Mouse (Mus musculus): ENCODE results near the gene Hspbap1. TPM values are rescaled to one million over a fixed set of nuclear protein-coding genes. Genes with fewer than 3 reads are reported as not detected.

The Hspbap1 gene
- polyA plus RNA-seq, 1 experiment from 2014 or later, result 16.1 TPM

DNA sequence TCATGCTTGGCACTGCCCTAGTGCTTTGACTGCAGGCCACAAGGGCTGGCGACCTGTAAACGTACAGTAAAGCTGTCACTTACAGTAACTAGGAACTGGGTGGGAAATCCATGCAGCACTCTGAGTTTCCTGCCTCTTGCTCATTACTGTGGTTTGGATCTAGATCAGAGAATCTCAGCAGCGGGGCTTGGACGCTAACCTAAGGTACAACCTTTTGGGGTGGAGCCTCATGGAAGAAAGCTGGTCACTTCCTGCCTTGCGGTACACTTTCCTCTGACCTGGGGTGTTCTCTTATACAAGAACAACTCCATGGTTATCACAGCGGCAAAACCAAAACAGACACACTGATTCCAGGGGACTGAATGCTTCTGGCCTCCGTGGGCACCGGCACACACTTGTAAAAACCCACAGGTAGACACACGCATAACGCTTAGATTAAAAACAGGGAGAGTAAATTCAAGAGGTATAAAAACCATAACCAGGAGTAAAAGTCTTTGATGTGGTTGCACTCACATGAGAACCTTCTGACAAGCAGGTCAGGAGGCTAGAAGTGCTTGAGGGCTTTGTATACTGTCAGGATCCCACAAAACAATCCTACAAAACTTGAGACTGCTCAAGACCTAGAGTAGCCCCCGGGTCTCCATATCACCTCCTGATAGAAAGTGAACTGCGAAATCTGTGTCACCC is 27.8 kb upstream of the Hspbap1 start:
- H3K4me3 ChIP-seq (replicated peaks), result no peak overlapping the region
- ATAC-seq (ENCODE audit: insufficient read depth), result no peak

DNA sequence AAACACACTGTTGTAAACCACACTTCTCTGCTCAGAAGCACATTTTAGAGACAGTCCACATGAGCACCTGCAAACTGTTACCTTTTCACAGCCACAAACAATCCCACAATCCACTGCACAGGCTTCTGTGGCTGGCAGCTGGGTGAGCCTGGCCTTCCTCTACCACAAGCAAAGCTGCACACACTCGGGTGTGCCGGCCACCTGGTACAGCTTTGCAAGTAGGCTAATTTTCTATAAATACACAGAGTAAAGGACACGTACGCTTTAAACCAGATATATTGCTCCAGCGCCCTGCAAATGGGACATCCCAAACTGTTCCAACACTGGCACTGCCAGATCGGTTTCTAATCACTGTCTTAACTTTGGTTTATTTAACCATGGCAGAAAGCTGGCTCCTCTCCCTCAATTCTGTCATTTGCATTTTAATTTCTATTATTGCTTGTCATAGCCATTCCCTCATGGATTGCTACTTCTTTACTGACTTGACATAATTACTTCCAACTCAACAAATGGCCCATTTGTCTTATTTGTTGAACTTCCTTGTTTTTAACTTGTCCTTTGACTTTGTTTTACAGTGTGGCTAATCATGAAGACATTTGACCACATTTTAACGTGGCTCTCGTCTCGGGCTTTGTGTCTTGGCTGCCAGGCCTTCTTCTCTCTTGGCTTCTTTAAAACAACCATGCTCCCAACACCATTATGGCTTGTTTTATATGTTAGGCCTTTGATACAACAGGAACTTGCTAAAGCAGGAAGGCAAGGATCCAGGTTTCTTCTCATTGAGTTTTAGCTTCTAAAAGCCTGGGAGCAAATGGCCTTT is 22.5 kb upstream of the Hspbap1 start:
- Histone ChIP-seq H3K4me3 (replicated peaks) (no peak overlapping the region), H3K9ac (no peak overlapping the region), H3K4me1 (replicated peaks) (peaks cover 5% of the 10 kb centered on the region; the same call in 1 of the 2 replicates), H3K36me3 (replicated peaks) (no peaks in the 10 kb centered on the region), H3K9me3 (replicated peaks) (no peaks in the 10 kb centered on the region), H3K4me2 (no peak overlapping the region), H3K27me3 (no peaks in the 10 kb centered on the region), H3K27ac (replicated peaks) (no peak overlapping the region)
- no peak for ATAC-seq (ENCODE audit: insufficient read depth)
- WGBS (ENCODE audit: insufficient replicate concordance), result 70% methylated on average over 9 of the region's 9 CpGs

More for the DNA sequence above, 27.8 kb upstream of the Hspbap1 start:
- H3K9ac ChIP-seq, result no peak overlapping the region
- H3K27me3 ChIP-seq, result no peaks in the 10 kb centered on the region
- no peak overlapping the region for H3K27ac ChIP-seq (replicated peaks)
- H3K4me1 ChIP-seq (replicated peaks), result peaks cover 14% of the 10 kb centered on the region; the same call in 1 of the 2 replicates
- no peaks in the 10 kb centered on the region for H3K9me3 ChIP-seq (replicated peaks)
- WGBS (ENCODE audit: insufficient replicate concordance), result 75% methylated on average over 12 of the region's 12 CpGs
- H3K36me3 ChIP-seq (replicated peaks), result no peaks in the 10 kb centered on the region
- no peak overlapping the region for H3K4me2 ChIP-seq

DNA sequence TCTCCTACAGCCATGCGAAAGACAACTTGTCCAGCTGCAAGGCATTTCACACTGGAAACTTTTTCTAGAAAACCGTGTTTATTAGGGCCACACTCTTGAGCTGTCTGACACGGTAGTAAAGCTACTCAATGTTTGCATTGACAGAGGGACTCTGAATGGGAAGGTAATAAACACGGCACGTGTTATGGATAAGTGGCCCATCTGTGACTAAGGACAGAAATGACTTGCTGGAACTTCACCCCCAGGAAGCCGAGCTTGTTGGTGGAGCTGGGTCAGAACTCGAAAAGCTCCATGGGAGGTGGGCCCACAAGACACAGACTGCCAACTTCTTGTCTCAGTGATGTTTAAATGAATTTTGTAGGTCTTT is 22.0 kb upstream of the Hspbap1 start:
- 79% methylated on average over 7 of the region's 7 CpGs for WGBS (ENCODE audit: insufficient replicate concordance)
- H3K27me3 ChIP-seq, result no peaks in the 10 kb centered on the region

DNA sequence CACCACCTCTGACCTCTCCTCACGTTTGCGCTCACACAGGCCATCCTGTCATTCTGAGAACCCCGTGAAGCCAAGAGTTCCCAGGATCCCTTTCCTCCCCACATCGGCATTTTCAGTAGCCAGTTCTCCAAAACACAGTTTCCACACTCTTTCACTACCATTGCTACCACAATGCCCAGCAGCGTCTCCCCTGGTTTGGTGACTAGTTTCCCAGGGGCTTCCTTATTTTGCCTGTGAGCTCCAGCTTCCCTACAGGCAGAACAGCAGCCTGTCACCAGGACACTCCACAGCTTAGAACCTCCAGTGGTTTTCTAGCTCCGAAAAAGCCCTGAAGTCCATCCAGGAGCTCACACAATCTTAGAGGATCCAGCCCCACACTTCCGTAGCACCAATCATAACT is 20.8 kb upstream of the Hspbap1 start:
- Histone ChIP-seq H3K4me2 (no peak overlapping the region), H3K4me3 (replicated peaks) (no peak overlapping the region), H3K9me3 (replicated peaks) (no peaks in the 10 kb centered on the region), H3K9ac (no peak overlapping the region), H3K4me1 (replicated peaks) (peaks cover 9% of the 10 kb centered on the region; the same call in 1 of the 2 replicates), H3K27ac (replicated peaks) (no peak overlapping the region), H3K27me3 (no peaks in the 10 kb centered on the region), H3K36me3 (replicated peaks) (no peaks in the 10 kb centered on the region)
- 80% methylated on average over 7 of the region's 7 CpGs for WGBS (ENCODE audit: insufficient replicate concordance)
- no peak for ATAC-seq (ENCODE audit: insufficient read depth)

More for the DNA sequence above, 22.0 kb upstream of the Hspbap1 start:
- Histone ChIP-seq H3K4me1 (replicated peaks) (peaks cover 5% of the 10 kb centered on the region; the same call in 1 of the 2 replicates), H3K4me2 (no peak overlapping the region), H3K9ac (no peak overlapping the region), H3K27ac (replicated peaks) (no peak overlapping the region), H3K4me3 (replicated peaks) (no peak overlapping the region), H3K36me3 (replicated peaks) (no peaks in the 10 kb centered on the region), H3K9me3 (replicated peaks) (no peaks in the 10 kb centered on the region)
- ATAC-seq (ENCODE audit: insufficient read depth), result no peak

DNA sequence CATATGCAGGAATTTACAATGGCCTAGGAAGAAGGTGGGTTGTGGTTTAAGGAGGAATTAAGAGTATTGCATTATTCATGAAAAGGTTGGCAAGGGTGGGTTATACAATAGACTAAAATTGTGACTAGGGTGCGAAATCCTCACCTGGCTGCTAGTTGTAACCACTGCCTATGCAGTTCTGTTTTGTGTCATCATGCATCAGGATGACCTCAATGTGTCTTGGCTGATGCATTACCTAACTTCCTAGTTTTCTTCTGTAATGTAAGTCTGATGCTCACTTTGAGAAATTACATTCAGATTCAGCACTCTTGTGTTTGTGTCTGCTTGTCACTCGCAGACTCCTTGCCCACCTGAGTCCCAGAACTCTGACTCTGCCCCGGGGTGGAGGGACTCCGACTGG is 18.3 kb upstream of the Hspbap1 start:
- no peaks in the 10 kb centered on the region for H3K36me3 ChIP-seq (replicated peaks)
- no peak overlapping the region for H3K9ac ChIP-seq

DNA sequence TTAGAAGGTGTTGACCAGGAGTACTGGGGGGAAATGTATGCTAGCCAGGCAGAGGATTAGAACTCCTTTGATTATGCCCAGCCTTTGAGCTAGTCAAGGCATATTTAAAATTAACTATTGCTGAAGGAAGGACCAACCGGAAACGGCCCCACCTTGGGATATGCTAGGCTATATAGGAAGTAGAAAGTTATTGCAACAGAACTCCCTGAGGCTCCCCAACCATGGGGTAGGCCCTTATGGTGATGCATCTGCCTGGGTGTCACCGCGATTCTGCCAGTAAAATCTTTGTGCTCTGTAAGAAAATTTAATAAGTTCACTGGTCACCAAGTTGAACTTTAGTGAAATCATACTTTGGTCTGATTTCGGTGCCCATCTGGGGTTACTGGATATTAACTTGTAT is 16.2 kb upstream of the Hspbap1 start:
- Histone ChIP-seq H3K9ac (no peak overlapping the region), H3K9me3 (replicated peaks) (no peaks in the 10 kb centered on the region), H3K36me3 (replicated peaks) (no peaks in the 10 kb centered on the region), H3K4me2 (no peak overlapping the region), H3K27ac (replicated peaks) (no peak overlapping the region), H3K4me1 (replicated peaks) (peaks cover 44% of the 10 kb centered on the region), H3K4me3 (replicated peaks) (no peak overlapping the region), H3K27me3 (no peaks in the 10 kb centered on the region)
- no peak for ATAC-seq (ENCODE audit: insufficient read depth)
- 73% methylated on average over 5 of the region's 5 CpGs for WGBS (ENCODE audit: insufficient replicate concordance)

More for the DNA sequence above, 18.3 kb upstream of the Hspbap1 start:
- ATAC-seq (ENCODE audit: insufficient read depth), result no peak
- 81% methylated on average over 4 of the region's 4 CpGs for WGBS (ENCODE audit: insufficient replicate concordance)
- no peaks in the 10 kb centered on the region for H3K27me3 ChIP-seq
- H3K27ac ChIP-seq (replicated peaks), result no peak overlapping the region
- no peak overlapping the region for H3K4me2 ChIP-seq
- H3K4me1 ChIP-seq (replicated peaks), result peaks cover 31% of the 10 kb centered on the region
- H3K9me3 ChIP-seq (replicated peaks), result no peaks in the 10 kb centered on the region
- H3K4me3 ChIP-seq (replicated peaks), result no peak overlapping the region

DNA sequence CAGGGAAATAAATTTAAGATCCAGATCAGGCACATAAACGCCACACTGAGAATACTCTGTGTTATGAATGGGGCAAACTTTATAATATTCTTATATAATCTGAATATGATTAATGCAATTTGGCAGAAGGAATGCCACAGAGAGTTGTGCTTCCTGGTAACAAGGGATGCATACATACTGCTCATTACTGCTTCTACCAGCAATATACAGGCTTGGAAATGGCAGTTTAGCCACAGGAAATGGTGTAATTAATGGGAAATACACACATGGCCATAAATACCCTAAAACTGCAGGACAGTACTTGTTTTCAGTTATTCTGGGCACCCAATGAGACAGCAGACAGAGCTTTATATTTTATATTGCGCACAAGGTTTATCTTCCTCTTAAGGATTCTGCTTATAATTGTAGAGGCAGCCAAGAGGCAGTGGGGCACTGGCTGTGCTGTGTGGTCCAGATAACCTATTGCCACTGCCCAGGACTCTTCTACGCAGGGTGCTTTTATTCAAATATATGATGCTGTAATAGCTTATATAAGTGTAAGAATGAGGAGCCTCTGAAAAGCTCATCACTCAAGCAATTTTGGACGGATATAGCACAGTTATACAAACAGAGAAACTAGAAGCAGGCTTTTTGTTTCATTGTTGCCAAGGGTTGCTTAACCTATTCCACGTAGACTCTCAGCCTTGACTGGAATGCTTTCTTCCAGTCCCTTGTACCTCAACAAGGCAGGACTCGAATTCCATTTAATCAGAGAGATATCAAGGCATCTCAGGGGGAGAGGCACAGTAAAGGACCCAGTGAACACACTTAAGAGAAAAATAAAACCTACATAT is 14.5 kb upstream of the Hspbap1 start:
- peak; percentile 68 for ATAC-seq (ENCODE audit: insufficient read depth)
- Histone ChIP-seq H3K4me3 (replicated peaks) (no peak overlapping the region; the same call in 1 of the 2 replicates), H3K27me3 (no peaks in the 10 kb centered on the region), H3K9me3 (replicated peaks) (no peaks in the 10 kb centered on the region), H3K4me1 (replicated peaks) (peaks cover 59% of the 10 kb centered on the region), H3K36me3 (replicated peaks) (no peaks in the 10 kb centered on the region), H3K4me2 (peak overlapping the region; percentile 32), H3K9ac (no peak overlapping the region), H3K27ac (replicated peaks) (peak overlapping the region; percentile 53)
- 53% methylated on average over 6 of the region's 6 CpGs for WGBS (ENCODE audit: insufficient replicate concordance)

DNA sequence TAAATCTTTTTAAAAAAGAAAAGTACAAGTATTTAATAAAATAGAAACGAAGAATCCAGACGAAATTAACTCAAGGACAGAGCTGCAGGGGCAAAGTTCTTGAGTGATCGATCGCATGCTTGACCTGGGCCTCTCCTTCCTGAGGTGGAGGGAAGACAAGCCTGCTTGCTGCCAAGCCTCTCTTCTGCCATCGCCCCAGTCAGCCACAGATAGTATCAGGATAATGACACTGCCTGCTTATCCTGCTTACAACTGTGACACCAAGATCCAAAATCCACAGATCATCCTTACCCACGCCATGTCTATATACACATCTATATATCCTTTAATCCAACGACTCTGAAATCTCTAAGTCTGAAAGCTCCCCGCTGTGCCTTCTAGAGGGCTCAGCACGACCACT is 13.5 kb upstream of the Hspbap1 start:
- H3K27ac ChIP-seq (replicated peaks), result 0 out of 2 replicates have a peak overlapping the region, but pooled peaks have one; percentile 15

DNA sequence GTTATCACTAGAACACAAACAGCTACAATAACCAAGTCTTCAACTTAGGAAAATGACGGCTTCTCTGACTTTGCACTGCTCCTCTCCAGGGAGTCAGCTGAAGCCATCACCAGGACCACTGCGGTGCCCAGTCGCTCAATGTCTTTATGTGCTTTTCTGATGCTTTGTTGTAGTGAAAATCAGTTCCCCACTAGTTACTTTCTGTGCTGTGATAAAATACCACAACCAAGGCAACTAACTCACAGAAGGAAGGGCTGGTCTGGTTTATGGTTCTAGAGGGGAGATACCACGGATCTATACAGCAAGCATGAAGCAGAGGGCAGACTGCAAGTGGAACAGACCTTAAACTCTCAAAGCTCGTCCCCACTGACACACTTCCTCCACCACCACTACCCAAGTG is 10.8 kb upstream of the Hspbap1 start:
- no peaks in the 10 kb centered on the region for H3K36me3 ChIP-seq (replicated peaks)
- no peak overlapping the region for H3K4me3 ChIP-seq (replicated peaks)
- H3K27me3 ChIP-seq, result no peaks in the 10 kb centered on the region
- H3K4me2 ChIP-seq, result no peak overlapping the region
- no peak for ATAC-seq (ENCODE audit: insufficient read depth)
- WGBS (ENCODE audit: insufficient replicate concordance), result 59% methylated on average over 5 of the region's 5 CpGs
- H3K27ac ChIP-seq (replicated peaks), result peak overlapping the region; percentile 24; the same call in 1 of the 2 replicates
- no peak overlapping the region for H3K9ac ChIP-seq
- H3K4me1 ChIP-seq (replicated peaks), result peaks cover 81% of the 10 kb centered on the region
- H3K9me3 ChIP-seq (replicated peaks), result no peaks in the 10 kb centered on the region

More for the DNA sequence above, 13.5 kb upstream of the Hspbap1 start:
- 56% methylated on average over 9 of the region's 9 CpGs for WGBS (ENCODE audit: insufficient replicate concordance)
- no peak overlapping the region for H3K9ac ChIP-seq
- H3K9me3 ChIP-seq (replicated peaks), result no peaks in the 10 kb centered on the region
- no peak overlapping the region for H3K4me2 ChIP-seq
- no peak overlapping the region for H3K4me3 ChIP-seq (replicated peaks)
- no peaks in the 10 kb centered on the region for H3K27me3 ChIP-seq
- no peaks in the 10 kb centered on the region for H3K36me3 ChIP-seq (replicated peaks)
- ATAC-seq (ENCODE audit: insufficient read depth), result no peak
- peaks cover 65% of the 10 kb centered on the region for H3K4me1 ChIP-seq (replicated peaks)

DNA sequence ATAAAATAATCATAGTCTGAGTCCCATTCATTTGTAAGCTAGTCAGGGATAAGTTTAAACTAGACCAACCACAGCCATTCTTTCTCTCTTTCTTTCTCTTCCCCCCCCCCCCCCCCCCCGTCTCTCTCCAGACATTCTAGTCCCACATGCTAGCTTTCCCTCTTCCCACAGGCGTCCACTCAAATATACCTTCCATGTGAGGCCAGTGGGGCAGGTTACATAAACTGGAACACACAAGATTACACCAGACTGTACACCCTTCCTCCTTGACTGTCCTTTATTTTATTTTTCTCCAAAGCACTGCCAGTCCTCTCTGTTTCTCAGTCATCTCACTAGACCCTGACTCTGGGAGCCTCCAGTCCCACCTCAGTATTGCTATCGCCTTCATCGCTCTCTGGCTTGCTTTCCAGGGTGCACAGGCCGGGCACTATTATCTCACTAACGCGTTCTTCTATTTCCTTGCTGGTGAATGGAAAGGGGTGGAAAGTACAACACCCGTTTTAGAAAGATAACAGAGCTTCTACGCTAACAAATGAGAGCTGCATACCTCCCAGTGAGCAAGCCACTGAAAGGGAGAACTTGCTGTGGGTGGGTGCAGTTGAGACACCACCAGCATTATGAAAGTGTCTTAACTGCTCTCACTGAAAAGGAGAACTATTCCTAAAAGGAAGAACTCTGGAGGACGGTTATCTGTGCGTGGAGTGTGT is 6.4 kb upstream of the Hspbap1 start:
- H3K9ac ChIP-seq, result peak overlapping the region; percentile 33; the same call in 1 of the 2 replicates
- peak; percentile 85 for ATAC-seq (ENCODE audit: insufficient read depth)
- 13% methylated on average over 11 of the region's 11 CpGs for WGBS (ENCODE audit: insufficient replicate concordance)
- H3K4me1 ChIP-seq (replicated peaks), result peaks cover 87% of the 10 kb centered on the region
- H3K27ac ChIP-seq (replicated peaks), result peak overlapping the region; percentile 91
- H3K27me3 ChIP-seq, result no peaks in the 10 kb centered on the region
- H3K36me3 ChIP-seq (replicated peaks), result no peaks in the 10 kb centered on the region
- H3K4me3 ChIP-seq (replicated peaks), result peak overlapping the region; percentile 33
- no peaks in the 10 kb centered on the region for H3K9me3 ChIP-seq (replicated peaks)
- peak overlapping the region; percentile 67 for H3K4me2 ChIP-seq

Measured in liver, embryonic 15.5 days (tissue).